Mouse (Mus musculus) heart, adult 2 months (tissue): ENCODE data around the gene Shisal2a.

Source experiments
- CTCF ChIP-seq: fragments of 200-600 bp; IDR thresholded peaks from 2 replicates; pipeline ENCODE4 v1.8.1; 2022; ENCODE audit warnings: antibody characterized with exemption, mild to moderate bottlenecking, moderate library complexity
- EP300 ChIP-seq: fragments of 200-500 bp; IDR thresholded peaks from 2 replicates; pipeline ENCODE4 v1.6.1; 2011; ENCODE audit warnings: low read depth, low read length, control low read depth; ENCODE audit not compliant: insufficient read depth
- POLR2A ChIP-seq: fragments of 200-500 bp; IDR thresholded peaks from 2 replicates; pipeline ENCODE4 v1.6.1; 2011; ENCODE audit warnings: mild to moderate bottlenecking, low read depth, low read length, control low read depth; ENCODE audit not compliant: insufficient read depth

GRCm38 (mm10) chr4:108319747-108320146, 63.4 kb downstream of the Shisal2a start:
- TF ChIP-seq CTCF (peak; percentile 44), POLR2A (no peak), EP300 (no peak)
